Mouse (Mus musculus) adrenal gland, adult (tissue): ENCODE data around the gene Kcnrg.
"Not testable (repeated sequence)": the region's sequence is repeated elsewhere in the genome, so short reads cannot be mapped to it uniquely, and the experiment has no call there.

Source experiments
- DNase-seq, 2 experiments: peaks; one replicate each; pipeline ENCODE4 v3.0.0; 2022 to 2023; ENCODE audit warnings: low spot score in 1 of 2; ENCODE audit not compliant: inconsistent age in 2 of 2

The Kcnrg gene

GRCm38 (mm10) chr14:61607157-61607556, at the start of gene Kcnrg:
Gene Kcnrg, plus strand, starts transcription at chr14:61607457.
- DNase-seq, result peak in 1 of 2 experiments; percentile 14

- DNase-seq, result no peak
Observed at GRCm38 (mm10) chr14:61558901-61559300, 48.4 kb upstream of the Kcnrg start.

- DNase-seq, result no peak
Observed at GRCm38 (mm10) chr14:61559856-61560255, 47.4 kb upstream of the Kcnrg start.

GRCm38 (mm10) chr14:61566211-61566610, 41.0 kb upstream of the Kcnrg start:
- DNase-seq, result peak in 1 of 2 experiments; percentile 11

- DNase-seq, result peak in 1 of 2 experiments; percentile 10
Observed at GRCm38 (mm10) chr14:61569344-61569743, 37.9 kb upstream of the Kcnrg start.

GRCm38 (mm10) chr14:61571366-61571765, 35.9 kb upstream of the Kcnrg start:
- peak; percentile 84 to 94 for DNase-seq

GRCm38 (mm10) chr14:61572131-61572530, 35.1 kb upstream of the Kcnrg start:
- DNase-seq, result peak in 1 of 2 experiments; percentile 20

GRCm38 (mm10) chr14:61575066-61575465, 32.2 kb upstream of the Kcnrg start:
- peak; percentile 53 to 80 for DNase-seq

- peak in 1 of 2 experiments; percentile 66 for DNase-seq
Observed at GRCm38 (mm10) chr14:61575941-61576340, 31.3 kb upstream of the Kcnrg start.

- DNase-seq, result peak in 1 of 2 experiments; percentile 16
Observed at GRCm38 (mm10) chr14:61589288-61590065, 17.8 kb upstream of the Kcnrg start.

GRCm38 (mm10) chr14:61596719-61597426, 10.4 kb upstream of the Kcnrg start:
- DNase-seq, result peak in 1 of 2 experiments; percentile 67

GRCm38 (mm10) chr14:61597968-61598367, 9.3 kb upstream of the Kcnrg start, which contains the start of gene Trim13:
Gene Trim13, plus strand, starts transcription at chr14:61598247.
- DNase-seq, result peak in 1 of 2 experiments; percentile 24

GRCm38 (mm10) chr14:61599057-61599806, 8.0 kb upstream of the Kcnrg start:
- peak; percentile 94 to 97 for DNase-seq

- DNase-seq, result no peak
Observed at GRCm38 (mm10) chr14:61601348-61601747, 5.9 kb upstream of the Kcnrg start.

GRCm38 (mm10) chr14:61603069-61603755, 4.0 kb upstream of the Kcnrg start:
- DNase-seq, result peak in 1 of 2 experiments; percentile 16

- DNase-seq, result no peak
Observed at GRCm38 (mm10) chr14:61604081-61604480, 3.2 kb upstream of the Kcnrg start.

GRCm38 (mm10) chr14:61606088-61606487, 1.2 kb upstream of the Kcnrg start:
- not testable (repeated sequence) for DNase-seq

- DNase-seq, result no peak
Observed at GRCm38 (mm10) chr14:61611766-61612165, 4.5 kb downstream of the Kcnrg start.

GRCm38 (mm10) chr14:61613319-61613718, 6.1 kb downstream of the Kcnrg start:
- DNase-seq, result no peak

GRCm38 (mm10) chr14:61620371-61620770, 13.1 kb downstream of the Kcnrg start:
- DNase-seq, result no peak

GRCm38 (mm10) chr14:61635969-61636368, 28.7 kb downstream of the Kcnrg start:
- peak in 1 of 2 experiments; percentile 54 for DNase-seq
